In the genomic region with DNA sequence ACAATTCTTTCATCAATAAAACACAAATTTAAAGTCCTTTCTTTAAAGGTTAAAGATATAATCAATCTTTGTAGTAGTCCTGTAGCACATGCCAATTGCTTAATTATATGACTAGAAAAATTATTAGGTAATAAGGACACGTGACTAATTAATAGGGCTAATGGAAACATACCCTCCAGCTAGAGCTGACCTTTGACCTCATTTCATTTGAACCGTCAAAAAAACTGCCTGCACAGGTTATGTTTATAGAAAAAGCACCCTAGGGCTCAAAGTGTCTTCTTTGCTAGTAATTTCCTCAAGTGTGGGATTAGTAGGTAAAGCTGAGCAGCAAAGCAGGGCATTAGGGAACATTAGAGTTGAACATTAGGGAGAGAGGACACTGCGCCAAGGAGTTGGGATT, we compare ENCODE assay signal across 23 mouse cellular contexts.
"Had no signal": no experiment of that assay in that cellular context is flagged by ENCODE, and none has a peak within 500 bp of the region (broad histone marks: within the 10 kb centered on the region; RNA-seq: fewer than 3 reads in every experiment).

No protein-coding gene starts in this region.

- H3K36me3 ChIP-seq: limb, embryonic 12.5 days; limb, embryonic 15.5 days; midbrain, embryonic 12.5 days; midbrain, embryonic 15.5 days; neural tube, embryonic 13.5 days had no signal

- H3K9ac ChIP-seq: limb, embryonic 12.5 days; limb, embryonic 15.5 days; liver, embryonic 14.5 days; liver, postnatal 0 days; lung, embryonic 14.5 days; midbrain, embryonic 12.5 days; midbrain, embryonic 15.5 days; neural tube, embryonic 13.5 days had no signal

- H3K27me3 ChIP-seq: limb, embryonic 12.5 days; limb, embryonic 15.5 days; midbrain, embryonic 12.5 days; midbrain, embryonic 15.5 days; neural tube, embryonic 13.5 days had no signal

- DNase-seq: kidney, adult 8-10 months; kidney, postnatal 10 days; kidney, postnatal 36 days; left cerebral cortex, postnatal 4 days; liver, postnatal 0 days; lung, embryonic 14.5 days; right cerebral cortex, adult 18-20 months; right cerebral cortex, postnatal 14 days; right cerebral cortex, postnatal 4 days; thymus, adult 2 months; thymus, postnatal 14 days; thymus, postnatal 4 days had no signal

- H3K9me3 ChIP-seq: limb, embryonic 12.5 days; limb, embryonic 15.5 days; midbrain, embryonic 12.5 days; midbrain, embryonic 15.5 days; neural tube, embryonic 13.5 days had no signal

- H3K4me3 ChIP-seq: limb, embryonic 12.5 days; limb, embryonic 15.5 days; midbrain, embryonic 12.5 days; midbrain, embryonic 15.5 days; myocyte; neural tube, embryonic 13.5 days had no signal

- H3K27ac ChIP-seq: limb, embryonic 12.5 days; limb, embryonic 15.5 days; liver, embryonic 14.5 days; macrophage; midbrain, embryonic 12.5 days; midbrain, embryonic 15.5 days; neural tube, embryonic 13.5 days; stomach, postnatal 0 days had no signal

- ATAC-seq: liver, postnatal 0 days; lung, postnatal 0 days; midbrain, embryonic 15.5 days had no signal

- H3K4me2 ChIP-seq: limb, embryonic 12.5 days; limb, embryonic 15.5 days; liver, embryonic 11.5 days; lung, embryonic 14.5 days; midbrain, embryonic 12.5 days; midbrain, embryonic 15.5 days; neural tube, embryonic 13.5 days had no signal

- H3K4me1 ChIP-seq: limb, embryonic 15.5 days; midbrain, embryonic 12.5 days; midbrain, embryonic 15.5 days; neural tube, embryonic 13.5 days had no signal
